Mouse (Mus musculus) myocyte (in vitro differentiated cells): ENCODE data around the gene Sectm1a.

Experiments used
- CEBPB ChIP-seq: IDR thresholded peaks from 2 replicates; pipeline ENCODE4 v1.6.1; 2011; ENCODE audit warnings: mild to moderate bottlenecking, moderate library complexity; ENCODE audit not compliant: poor library complexity, insufficient read depth, severe bottlenecking
- E2F4 ChIP-seq: IDR thresholded peaks from one replicate; pipeline ENCODE4 v1.6.1; 2011; ENCODE audit warnings: mild to moderate bottlenecking, control low read depth, moderate library complexity; ENCODE audit not compliant: insufficient read depth
- MAX ChIP-seq: IDR thresholded peaks from one replicate; pipeline ENCODE4 v1.6.1; 2011; ENCODE audit warnings: low read depth, mild to moderate bottlenecking, control low read depth
- MYOD1 ChIP-seq, 3 experiments: IDR thresholded peaks; one replicate each; pipeline ENCODE4 v1.6.1; 2011; ENCODE audit warnings: control low read depth in 2 of 3, low read depth in 2 of 3, mild to moderate bottlenecking in 2 of 3, moderate library complexity in 1 of 3; ENCODE audit not compliant: insufficient read length in 2 of 3, control insufficient read depth in 1 of 3
- MYOG ChIP-seq, 3 experiments: IDR thresholded peaks; one replicate each; pipeline ENCODE4 v1.6.1; 2011; ENCODE audit warnings: control low read depth in 2 of 3, low read depth in 2 of 3, mild to moderate bottlenecking in 2 of 3; ENCODE audit not compliant: insufficient read length in 2 of 3, control insufficient read depth in 1 of 3, insufficient read depth in 1 of 3
- POLR2A ChIP-seq: IDR thresholded peaks from one replicate; pipeline ENCODE4 v1.6.1; 2011; ENCODE audit warnings: low read depth, mild to moderate bottlenecking, control low read depth, moderate library complexity; ENCODE audit not compliant: insufficient read length
- POLR2AphosphoS2 ChIP-seq: IDR thresholded peaks from one replicate; pipeline ENCODE4 v1.6.1; 2011; ENCODE audit warnings: low read depth, control low read depth; ENCODE audit not compliant: insufficient read length
- REST ChIP-seq: IDR thresholded peaks from one replicate; pipeline ENCODE4 v1.6.1; 2011; ENCODE audit warnings: mild to moderate bottlenecking, control low read depth, moderate library complexity; ENCODE audit not compliant: insufficient read depth, insufficient read length
- TCF12 ChIP-seq: IDR thresholded peaks from one replicate; pipeline ENCODE4 v1.6.1; 2011; ENCODE audit warnings: mild to moderate bottlenecking, control low read depth; ENCODE audit not compliant: poor library complexity, insufficient read depth, severe bottlenecking
- TCF3 ChIP-seq: IDR thresholded peaks from one replicate; pipeline ENCODE4 v1.6.1; 2011; ENCODE audit warnings: low read depth, control low read depth; ENCODE audit not compliant: insufficient read length
- USF1 ChIP-seq: IDR thresholded peaks from one replicate; pipeline ENCODE4 v1.6.1; 2011; ENCODE audit warnings: low read depth, mild to moderate bottlenecking, control low read depth, moderate library complexity

- no peak for TF ChIP-seq POLR2A
- TF ChIP-seq POLR2AphosphoS2 = no peak
- TF ChIP-seq TCF12 = no peak
- TF ChIP-seq REST = no peak
- TF ChIP-seq MAX = no peak
- no peak for TF ChIP-seq MYOG (IDR thresholded peaks at IDR 0.05; ENCODE audit: control insufficient read depth in 1 of 3, insufficient read depth in 1 of 3, insufficient read length in 2 of 3, low read depth in 2 of 3)
- no peak for TF ChIP-seq USF1
- TF ChIP-seq MYOD1 (IDR thresholded peaks at IDR 0.05; ENCODE audit: control insufficient read depth in 1 of 3, insufficient read length in 2 of 3, low read depth in 2 of 3) = no peak
- no peak for TF ChIP-seq E2F4
- no peak for TF ChIP-seq CEBPB
- TF ChIP-seq TCF3 = no peak
These were observed 5.4 kb downstream of the Sectm1a start for GRCm38 (mm10) chr11:121075655-121076054.
